Mouse (Mus musculus) lung, postnatal 25 days (tissue): ENCODE measurements around the gene Rabgef1.
"Not testable (repeated sequence)": the region's sequence is repeated elsewhere in the genome, so short reads cannot be mapped to it uniquely, and the experiment has no call there.

ENCODE experiments used
- DNase-seq: peaks from one replicate; pipeline ENCODE4 v3.0.0; 2022; ENCODE audit warnings: low spot score

The Rabgef1 gene

GRCm38 (mm10) chr5:130212956-130213355 lies 41.4 kb downstream of the Rabgef1 start:
- DNase-seq: no peak

DNA sequence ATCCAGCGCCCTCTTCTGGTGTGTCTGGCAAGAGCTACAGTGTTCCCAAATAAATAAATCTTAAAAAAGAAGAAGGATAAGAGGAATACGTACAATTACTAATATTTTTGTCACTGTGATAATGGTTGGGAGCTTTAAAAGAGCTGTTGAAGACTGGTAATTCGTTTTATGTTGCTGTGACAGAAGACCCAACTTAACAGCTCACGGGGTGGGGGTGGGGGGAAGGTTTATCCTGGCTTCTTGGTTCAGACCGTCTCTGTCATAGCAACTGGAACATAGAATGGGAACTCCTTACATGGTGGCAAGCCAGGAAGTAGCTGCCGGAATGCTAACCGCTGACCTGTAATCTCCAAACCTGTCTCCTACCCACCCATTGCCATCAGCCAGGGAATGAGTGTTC lies 45.2 kb downstream of the Rabgef1 start, which contains the start of gene Tmem248:
Tmem248 (plus strand) TSS at position 301 of the 400 bp plus-strand sequence.
- DNase-seq: no peak

- peak; percentile 35 for DNase-seq
Measured at GRCm38 (mm10) chr5:130217406-130217805, 45.8 kb downstream of the Rabgef1 start.

GRCm38 (mm10) chr5:130218336-130218735 lies 46.7 kb downstream of the Rabgef1 start:
- peak; percentile 31 for DNase-seq

GRCm38 (mm10) chr5:130221316-130221715 lies 49.7 kb downstream of the Rabgef1 start:
- no peak for DNase-seq

GRCm38 (mm10) chr5:130221760-130222145 lies 50.2 kb downstream of the Rabgef1 start:
- DNase-seq: no peak

DNA sequence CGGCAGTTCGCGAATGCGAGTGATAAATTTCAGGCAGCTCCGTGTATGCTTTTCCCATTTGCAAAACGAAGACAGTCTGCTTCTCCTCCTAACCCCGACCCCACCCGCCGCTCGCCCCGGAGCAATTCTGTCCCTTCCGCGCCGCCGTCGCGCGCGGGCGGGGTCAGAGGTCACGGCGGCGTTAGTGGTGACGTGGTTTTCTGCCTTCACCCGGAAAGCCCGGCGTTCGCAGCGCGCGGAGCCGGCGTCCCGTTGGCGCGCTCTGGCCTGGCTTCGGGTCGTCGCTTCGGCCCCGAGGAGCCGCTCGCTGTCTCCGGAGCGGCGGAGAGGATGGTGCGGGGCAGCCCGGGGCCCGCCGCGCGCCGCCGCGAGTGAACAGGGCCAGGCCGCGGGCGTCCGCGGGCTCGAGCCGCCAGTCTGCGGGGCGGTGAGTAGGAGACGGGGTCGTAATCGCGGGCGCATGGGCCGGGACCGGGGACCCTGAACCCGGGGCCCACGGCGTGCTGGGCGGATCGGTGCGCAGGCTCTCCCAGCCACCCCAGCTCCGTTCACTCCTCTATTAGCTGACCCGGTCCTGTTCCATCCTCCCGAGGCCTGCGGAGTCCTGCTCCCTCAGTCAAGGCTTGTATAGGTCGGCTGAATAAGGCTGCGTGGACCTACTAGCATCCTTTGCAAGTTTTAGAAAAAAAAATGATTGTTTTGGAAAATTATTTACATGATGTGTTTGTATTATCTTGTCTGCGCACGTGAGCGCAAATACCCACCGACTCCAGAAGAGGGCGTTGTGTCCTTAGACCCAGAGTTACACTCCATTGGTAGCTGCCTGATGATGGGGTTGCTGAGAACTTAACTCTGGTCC lies 50.8 kb downstream of the Rabgef1 start:
- DNase-seq: peak; percentile 94

GRCm38 (mm10) chr5:130226790-130227189 lies 55.2 kb downstream of the Rabgef1 start:
- DNase-seq: no peak

DNA sequence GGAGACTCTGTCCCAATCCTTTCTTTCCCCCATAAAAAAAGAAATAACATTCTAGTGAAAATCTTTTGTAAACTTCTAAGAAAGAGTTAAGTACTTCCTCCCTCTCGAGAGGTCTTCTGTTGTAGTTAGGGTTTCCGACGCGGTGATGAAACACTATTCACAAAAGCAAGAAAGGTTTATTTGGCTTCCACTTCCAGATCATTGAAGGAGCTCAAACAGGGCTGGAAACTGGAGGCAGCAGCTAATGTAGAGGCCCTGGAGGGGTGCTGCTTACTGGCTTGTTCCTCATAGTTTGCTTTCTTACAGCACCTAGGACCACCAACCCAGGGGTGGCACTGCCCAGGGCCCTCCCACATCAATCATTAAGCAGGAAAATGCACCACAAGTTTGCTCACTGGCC lies 56.5 kb downstream of the Rabgef1 start:
- peak; percentile 47 for DNase-seq

GRCm38 (mm10) chr5:130236302-130236701 lies 64.7 kb downstream of the Rabgef1 start:
- no peak for DNase-seq

DNA sequence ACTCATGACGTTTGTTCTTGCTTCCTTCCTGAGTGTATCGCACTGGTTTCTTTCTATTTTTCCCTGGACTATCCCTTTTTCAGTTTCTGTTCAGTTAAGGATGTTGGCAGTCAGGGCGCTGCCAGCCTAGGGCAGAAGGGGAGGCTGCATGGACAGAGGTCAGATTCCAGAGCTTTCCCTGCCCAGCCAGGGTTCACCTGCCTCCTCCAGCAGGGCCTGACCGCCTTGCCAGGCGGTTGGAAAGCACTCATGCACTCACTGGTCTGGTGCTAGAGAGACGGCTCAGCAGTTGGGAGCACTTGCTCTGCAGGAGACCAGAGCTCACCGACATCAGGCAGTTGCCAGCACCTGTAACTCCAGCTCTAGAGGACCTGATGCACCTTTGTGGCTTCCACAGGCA lies 67.6 kb downstream of the Rabgef1 start:
- no peak for DNase-seq

- DNase-seq: no peak
Measured at GRCm38 (mm10) chr5:130239856-130240255, 68.3 kb downstream of the Rabgef1 start.

- no peak for DNase-seq
Measured at GRCm38 (mm10) chr5:130241426-130241825, 69.8 kb downstream of the Rabgef1 start.

DNA sequence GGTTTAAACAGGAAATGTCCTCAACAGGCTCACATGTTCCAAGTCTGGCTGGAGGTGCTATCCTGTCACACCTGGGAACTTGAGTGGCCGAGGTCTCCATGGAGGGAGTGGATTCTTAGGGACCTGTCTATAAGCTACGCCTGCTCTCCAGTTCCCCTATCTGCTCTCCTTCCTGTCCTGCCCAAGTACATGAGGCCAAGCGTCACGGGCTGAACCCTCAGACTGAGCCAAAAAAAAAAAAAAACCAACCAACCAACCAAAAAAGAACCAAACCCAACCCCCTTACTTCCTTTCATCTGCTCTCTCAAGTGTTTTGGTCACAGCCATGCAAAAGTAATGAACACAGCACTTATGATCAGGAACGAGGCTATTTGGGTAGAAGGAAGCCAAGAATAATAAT lies 76.2 kb downstream of the Rabgef1 start:
- no peak for DNase-seq

GRCm38 (mm10) chr5:130254164-130255016 lies 82.8 kb downstream of the Rabgef1 start:
- peak; percentile 71 for DNase-seq

- DNase-seq: peak; percentile 99
Measured at GRCm38 (mm10) chr5:130255017-130255720, 83.6 kb downstream of the Rabgef1 start, which contains the start of the genes Sbds and Tyw1. Gene Sbds (minus strand): TSS chr5:130255530. Gene Tyw1 (plus strand): TSS chr5:130255619.

GRCm38 (mm10) chr5:130255799-130256525 lies 84.4 kb downstream of the Rabgef1 start:
- DNase-seq: not testable (repeated sequence)

DNA sequence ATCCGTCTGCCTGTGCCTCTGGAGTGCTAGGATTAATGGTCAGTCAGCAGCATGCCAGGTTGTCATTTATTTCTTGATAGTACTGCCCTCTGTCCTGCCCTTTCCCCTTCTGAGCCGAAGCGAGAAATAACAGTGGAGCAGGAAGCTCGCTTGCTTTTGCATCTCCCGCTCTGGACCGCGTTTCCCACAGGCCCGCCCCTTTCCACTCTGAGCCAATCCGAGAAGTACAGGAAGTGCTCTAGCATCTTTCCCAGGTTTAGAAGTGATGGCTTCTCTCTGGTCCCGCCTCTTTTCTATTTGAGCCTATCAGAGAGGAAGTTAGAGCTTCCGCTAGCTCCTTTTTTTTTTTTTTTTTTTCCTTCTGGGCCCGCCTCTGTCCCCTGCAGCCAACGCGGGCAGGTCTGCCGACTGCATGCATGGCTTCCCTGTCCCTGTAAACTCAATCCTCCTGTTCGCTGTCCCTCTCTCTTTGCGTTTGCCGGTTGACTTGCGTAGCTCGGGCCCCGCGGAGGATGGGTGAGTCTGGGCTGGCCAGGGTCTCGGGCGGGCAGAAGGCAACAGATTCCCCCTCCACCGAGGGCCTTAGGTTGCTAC lies 85.2 kb downstream of the Rabgef1 start:
- peak; percentile 99 for DNase-seq

DNA sequence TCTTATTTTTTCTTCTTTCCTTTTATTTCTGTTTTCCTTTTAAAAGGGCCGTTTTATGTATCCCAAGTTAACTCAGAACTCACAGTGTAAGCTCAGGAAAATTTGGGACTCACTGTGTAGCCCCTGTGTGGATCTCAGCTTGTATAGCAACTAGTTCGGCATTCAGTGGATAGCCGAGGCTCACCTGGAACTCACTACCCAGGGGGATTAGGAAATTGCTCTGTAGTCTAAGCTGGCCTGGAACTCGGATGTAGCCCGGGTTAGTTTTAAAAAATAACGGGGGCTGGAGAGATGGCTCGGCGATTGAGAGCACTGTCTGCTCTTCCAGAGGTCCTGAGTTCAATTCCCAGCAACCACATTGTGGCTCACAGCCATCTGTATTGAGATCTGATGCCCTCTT lies 85.7 kb downstream of the Rabgef1 start:
- no peak for DNase-seq

DNA sequence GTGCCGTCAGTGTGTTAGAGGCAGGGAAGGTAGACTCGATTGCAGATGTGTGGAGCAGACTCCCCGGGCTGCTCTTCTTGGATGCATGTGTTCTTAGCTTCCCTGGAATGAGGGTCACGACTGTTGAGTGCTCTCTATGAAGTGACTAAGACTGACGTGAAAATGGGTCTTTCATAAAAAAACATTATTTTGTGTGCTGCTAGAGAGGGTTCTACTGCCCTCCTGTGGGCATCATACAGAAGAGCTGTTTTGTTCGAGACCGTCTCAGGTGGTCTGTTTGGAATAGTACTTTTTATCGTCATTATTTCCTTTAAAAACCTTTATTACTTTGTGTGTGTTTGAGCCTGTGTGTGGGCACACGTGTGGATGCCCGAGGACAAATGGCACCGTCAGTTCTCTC lies 91.9 kb downstream of the Rabgef1 start:
- no peak for DNase-seq
